Mouse (Mus musculus): ENCODE results near the gene Set. TPM values are rescaled to one million over a fixed set of nuclear protein-coding genes. Genes with fewer than 3 reads are reported as not detected.

Gene Set
- polyA plus RNA-seq, 1 experiment from 2014 or later = 647 TPM

- no peak for ATAC-seq (ENCODE audit: low FRiP score, low TSS enrichment)
- no peak overlapping the region for H3K9ac ChIP-seq (ENCODE audit: low read depth, low read length)
- no peak overlapping the region for H3K27ac ChIP-seq (ENCODE audit: low read depth, low read length)
- H3K36me3 ChIP-seq (ENCODE audit: control insufficient read depth, insufficient read depth, low read length) = peaks cover 40% of the 10 kb centered on the region
- no peaks in the 10 kb centered on the region for H3K9me3 ChIP-seq (ENCODE audit: control insufficient read depth, low read length)
- no peaks in the 10 kb centered on the region for H3K27me3 ChIP-seq (ENCODE audit: control insufficient read depth, insufficient read depth, low read length)
- no peak overlapping the region for H3K4me3 ChIP-seq (ENCODE audit: low read length)
- H3K4me2 ChIP-seq (replicated peaks; ENCODE audit: low read depth, low read length) = no peak overlapping the region
- 88% methylated on average over 2 of the region's 2 CpGs for WGBS
- no peaks in the 10 kb centered on the region for H3K4me1 ChIP-seq (ENCODE audit: control insufficient read depth, insufficient read depth, low read length)
Measured at GRCm38 (mm10) chr2:30111500-30111899, 54.3 kb downstream of the Set start.

GRCm38 (mm10) chr2:30112564-30112963, 55.4 kb downstream of the Set start:
- Histone ChIP-seq H3K9ac (ENCODE audit: low read depth, low read length) (no peak overlapping the region), H3K4me1 (ENCODE audit: control insufficient read depth, insufficient read depth, low read length) (no peaks in the 10 kb centered on the region), H3K4me2 (replicated peaks; ENCODE audit: low read depth, low read length) (no peak overlapping the region), H3K36me3 (ENCODE audit: control insufficient read depth, insufficient read depth, low read length) (peaks cover 34% of the 10 kb centered on the region), H3K27me3 (ENCODE audit: control insufficient read depth, insufficient read depth, low read length) (no peaks in the 10 kb centered on the region), H3K9me3 (ENCODE audit: control insufficient read depth, low read length) (no peaks in the 10 kb centered on the region), H3K4me3 (ENCODE audit: low read length) (no peak overlapping the region), H3K27ac (ENCODE audit: low read depth, low read length) (no peak overlapping the region)
- ATAC-seq (ENCODE audit: low FRiP score, low TSS enrichment) = no peak
- WGBS = 94% methylated on average over 5 of the region's 5 CpGs

GRCm38 (mm10) chr2:30119641-30120051, 62.5 kb downstream of the Set start:
- Histone ChIP-seq H3K4me1 (ENCODE audit: control insufficient read depth, insufficient read depth, low read length) (peaks cover 7% of the 10 kb centered on the region; the same call in 1 of the 2 replicates), H3K36me3 (ENCODE audit: control insufficient read depth, insufficient read depth, low read length) (0 out of 2 replicates have a peak, but pooled peaks cover 7% of the 10 kb centered on the region), H3K9ac (ENCODE audit: low read depth, low read length) (no peak overlapping the region), H3K27me3 (ENCODE audit: control insufficient read depth, insufficient read depth, low read length) (no peaks in the 10 kb centered on the region), H3K27ac (ENCODE audit: low read depth, low read length) (no peak overlapping the region), H3K9me3 (ENCODE audit: control insufficient read depth, low read length) (no peaks in the 10 kb centered on the region), H3K4me2 (replicated peaks; ENCODE audit: low read depth, low read length) (no peak overlapping the region), H3K4me3 (ENCODE audit: low read length) (no peak overlapping the region)
- no peak for ATAC-seq (ENCODE audit: low FRiP score, low TSS enrichment)
- 32% methylated on average over 6 of the region's 6 CpGs for WGBS

- H3K27me3 ChIP-seq (ENCODE audit: control insufficient read depth, insufficient read depth, low read length) = no peaks in the 10 kb centered on the region
- H3K36me3 ChIP-seq (ENCODE audit: control insufficient read depth, insufficient read depth, low read length) = 0 out of 2 replicates have a peak, but pooled peaks cover 7% of the 10 kb centered on the region
- 88% methylated on average over 4 of the region's 4 CpGs for WGBS
- ATAC-seq (ENCODE audit: low FRiP score, low TSS enrichment) = no peak
- no peak overlapping the region for H3K27ac ChIP-seq (ENCODE audit: low read depth, low read length)
- no peak overlapping the region for H3K9ac ChIP-seq (ENCODE audit: low read depth, low read length)
- H3K9me3 ChIP-seq (ENCODE audit: control insufficient read depth, low read length) = no peaks in the 10 kb centered on the region
- no peak overlapping the region for H3K4me3 ChIP-seq (ENCODE audit: low read length)
- peaks cover 7% of the 10 kb centered on the region; the same call in 1 of the 2 replicates for H3K4me1 ChIP-seq (ENCODE audit: control insufficient read depth, insufficient read depth, low read length)
- no peak overlapping the region for H3K4me2 ChIP-seq (replicated peaks; ENCODE audit: low read depth, low read length)
Measured at GRCm38 (mm10) chr2:30120269-30120668, 63.1 kb downstream of the Set start.

Other genes starting within 250 kb of the Set start
- 27.3 and 29.2 TPM in 2 replicates for gene Urm1, start 237.3 kb upstream of the Set start, polyA plus RNA-seq (2014; fragmentation: Nextera tagmentation; extraction: Ambion mirVana)
- gene Cercam, start 188.2 kb upstream of the Set start, polyA plus RNA-seq (2014; fragmentation: Nextera tagmentation; extraction: Ambion mirVana) = 8.9 and 15.6 TPM in 2 replicates
- 43.8 and 79.9 TPM in 2 replicates for gene Odf2, start 168.2 kb upstream of the Set start, polyA plus RNA-seq (2014; fragmentation: Nextera tagmentation; extraction: Ambion mirVana)
- 43.8 and 57.9 TPM in 2 replicates for gene Gle1, start 122.0 kb upstream of the Set start, polyA plus RNA-seq (2014; fragmentation: Nextera tagmentation; extraction: Ambion mirVana)
- gene Sptan1, start 91.8 kb upstream of the Set start, polyA plus RNA-seq (2014; fragmentation: Nextera tagmentation; extraction: Ambion mirVana) = 121 and 136 TPM in 2 replicates
- gene Wdr34, start 8.5 kb upstream of the Set start, polyA plus RNA-seq (2014; fragmentation: Nextera tagmentation; extraction: Ambion mirVana) = 41.2 and 42.6 TPM in 2 replicates
- gene Pkn3, start 20.3 kb downstream of the Set start, polyA plus RNA-seq (2014; fragmentation: Nextera tagmentation; extraction: Ambion mirVana) = 7.8 and 9.1 TPM in 2 replicates
- 36.3 and 40.9 TPM in 2 replicates for gene Zdhhc12, start 36.3 kb downstream of the Set start, polyA plus RNA-seq (2014; fragmentation: Nextera tagmentation; extraction: Ambion mirVana)
- gene Zer1, start 67.2 kb downstream of the Set start, polyA plus RNA-seq (2014; fragmentation: Nextera tagmentation; extraction: Ambion mirVana) = 9.4 and 11.9 TPM in 2 replicates
- gene Tbc1d13, start 76.4 kb downstream of the Set start, polyA plus RNA-seq (2014; fragmentation: Nextera tagmentation; extraction: Ambion mirVana) = 11.1 and 15.3 TPM in 2 replicates
- 20.3 and 22.1 TPM in 2 replicates for gene Endog, start 114.1 kb downstream of the Set start, polyA plus RNA-seq (2014; fragmentation: Nextera tagmentation; extraction: Ambion mirVana)
- 58.2 and 77.0 TPM in 2 replicates for gene Spout1, start 121.1 kb downstream of the Set start, polyA plus RNA-seq (2014; fragmentation: Nextera tagmentation; extraction: Ambion mirVana)
- gene Kyat1, start 148.5 kb downstream of the Set start, polyA plus RNA-seq (2014; fragmentation: Nextera tagmentation; extraction: Ambion mirVana) = 10.0 and 11.4 TPM in 2 replicates
- gene Lrrc8a, start 180.3 kb downstream of the Set start, polyA plus RNA-seq (2014; fragmentation: Nextera tagmentation; extraction: Ambion mirVana) = 49.4 and 51.1 TPM in 2 replicates
- gene Gm28035, start 183.2 kb downstream of the Set start, polyA plus RNA-seq (2014; fragmentation: Nextera tagmentation; extraction: Ambion mirVana) = 0.07 and 0.26 TPM in 2 replicates
- 7.7 and 11.5 TPM in 2 replicates for gene Phyhd1, start 208.8 kb downstream of the Set start, polyA plus RNA-seq (2014; fragmentation: Nextera tagmentation; extraction: Ambion mirVana)
- gene Gm28038, start 223.7 kb downstream of the Set start, polyA plus RNA-seq (2014; fragmentation: Nextera tagmentation; extraction: Ambion mirVana) = not detected in 2 replicates
- gene Dolk, start 229.0 kb downstream of the Set start, polyA plus RNA-seq (2014; fragmentation: Nextera tagmentation; extraction: Ambion mirVana) = 25.2 and 34.4 TPM in 2 replicates
- gene Nup188, start 229.0 kb downstream of the Set start, polyA plus RNA-seq (2014; fragmentation: Nextera tagmentation; extraction: Ambion mirVana) = 35.2 and 54.4 TPM in 2 replicates